8 mouse cellular contexts compared by ENCODE assay signal in the genomic region with DNA sequence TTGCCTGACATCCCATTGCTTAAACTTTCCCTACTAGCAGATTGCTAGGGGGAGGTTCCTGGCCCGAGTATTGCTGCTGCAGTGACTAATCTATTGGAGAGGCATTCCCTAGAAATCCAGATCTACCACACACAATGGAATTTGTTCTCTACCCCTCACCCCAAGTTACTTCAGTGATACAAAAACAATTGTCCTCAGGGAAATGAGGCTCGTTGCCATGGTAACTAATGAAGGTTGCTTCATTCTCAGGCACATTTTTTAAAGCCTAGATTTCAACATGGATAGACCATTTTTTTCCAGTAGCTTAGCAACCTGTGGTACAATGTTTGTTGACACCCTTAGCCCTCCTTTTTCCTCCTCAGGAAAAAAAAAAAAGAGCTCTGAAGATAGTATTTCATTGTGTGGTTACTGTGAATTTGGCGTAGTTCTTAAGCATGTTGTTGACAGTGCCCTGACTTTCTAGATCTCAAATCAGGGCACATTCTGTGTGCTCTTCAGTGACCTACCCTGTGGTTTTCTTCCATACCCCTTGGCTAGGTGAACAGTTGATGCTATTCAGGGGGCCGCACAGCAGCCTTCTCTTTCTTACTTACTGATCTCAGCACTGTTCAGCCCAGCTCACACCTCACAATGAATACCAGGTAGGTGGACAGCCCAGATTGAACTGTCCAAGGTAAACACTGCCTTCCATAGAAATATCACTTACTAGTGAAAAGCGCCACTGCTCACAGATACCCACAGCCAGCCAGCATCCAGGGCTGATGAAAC. TPM values are rescaled to one million over a fixed set of nuclear protein-coding genes. Genes with fewer than 3 reads are reported as not detected.
DNase-seq lines count a peak whose midpoint lies in the region; ATAC-seq lines count a peak whose summit lies in the region.

No protein-coding gene starts in this region.

- peak; percentile 79 for ATAC-seq in midbrain, embryonic 11.5 days (ENCODE audit: low FRiP score)

- no peak overlapping the region for H3K9ac ChIP-seq in midbrain, embryonic 11.5 days (ENCODE audit: low read length)

- no peaks in the 10 kb centered on the region for H3K9me3 ChIP-seq in midbrain, embryonic 11.5 days (ENCODE audit: control insufficient read depth, low read length)

- H3K27ac ChIP-seq in midbrain, embryonic 11.5 days (ENCODE audit: low read depth, low read length): peak overlapping the region; percentile 75

- no peak overlapping the region for H3K4me2 ChIP-seq in midbrain, embryonic 11.5 days

- H3K36me3 ChIP-seq in midbrain, embryonic 11.5 days (ENCODE audit: control insufficient read depth, insufficient read depth, low read length): no peaks in the 10 kb centered on the region

- H3K4me1 ChIP-seq in midbrain, embryonic 11.5 days (ENCODE audit: control insufficient read depth, insufficient read depth, low read length): peaks cover 28% of the 10 kb centered on the region

- 48% methylated on average over 5 of the region's 5 CpGs for WGBS in midbrain, embryonic 11.5 days

- H3K27me3 ChIP-seq in midbrain, embryonic 11.5 days (ENCODE audit: control insufficient read depth, insufficient read depth, low read length): no peaks in the 10 kb centered on the region

- H3K4me3 ChIP-seq in midbrain, embryonic 11.5 days (ENCODE audit: low read depth, low read length): no peak overlapping the region

- DNase-seq in kidney, postnatal 14 days: peak; percentile 40
- no peak for DNase-seq in kidney, adult 9 months
- peak; percentile 71 for DNase-seq in embryo, embryonic 11 days
- peak; percentile 71 to 85 for DNase-seq in heart, adult 18-20 months
- DNase-seq in layer of hippocampus, adult 9-10 months (ENCODE audit: low spot score): peak; percentile 86
- DNase-seq in midbrain, embryonic 11.5 days (ENCODE audit: low spot score, missing footprints): peak; percentile 87
- no peak for DNase-seq in spleen, adult 12 weeks (ENCODE audit: low spot score)
- DNase-seq in kidney, adult 8-10 months: no peak

RNA-seq across cellular contexts. Expression of a gene that starts 42.8 kb away (rescaled TPM):
- total RNA-seq in heart, adult 18-20 months (2021): 1 to 10 TPM; 6.4 to 6.9 TPM
- polyA plus RNA-seq in midbrain, embryonic 11.5 days (2014; fragmentation: Nextera tagmentation; extraction: Ambion mirVana): 14.9 and 15.9 TPM in 2 replicates

Comparison
In these comparisons a context has a peak if more than half of its experiments do, and no peak if none do; other contexts are left out.
1. DNase-seq: peak in kidney, postnatal 14 days (single experiment), embryo, embryonic 11 days (single experiment), heart, adult 18-20 months (2 of 2), layer of hippocampus, adult 9-10 months (single experiment) and midbrain, embryonic 11.5 days (single experiment); none in kidney, adult 9 months (single experiment), spleen, adult 12 weeks (single experiment) and kidney, adult 8-10 months (0 of 2).